7 mouse cellular contexts compared by ENCODE assay signal in the genomic region with DNA sequence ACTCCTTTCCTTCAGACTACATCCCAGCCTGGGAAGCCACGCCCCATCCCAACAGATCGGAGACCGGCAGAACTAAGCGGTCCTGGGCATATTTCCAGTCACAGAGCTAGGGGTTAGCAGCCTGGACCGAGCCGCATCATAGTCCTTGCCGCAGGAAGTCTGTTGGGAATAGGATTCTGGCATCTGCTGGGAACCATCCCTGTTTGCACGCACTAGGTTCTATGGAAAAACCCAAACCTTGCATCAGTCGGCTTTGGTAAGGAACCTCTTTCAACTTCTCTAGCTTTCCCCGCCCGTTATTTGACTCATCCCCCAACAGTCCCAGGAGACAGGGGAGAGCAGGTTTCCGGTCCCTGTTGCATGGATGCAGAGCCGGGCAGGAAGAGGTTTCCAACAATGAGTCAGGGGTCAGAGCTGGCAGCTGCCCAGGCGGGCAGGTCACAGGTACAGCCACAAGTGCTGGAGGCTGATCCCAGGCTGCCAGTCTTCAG. TPM values are rescaled to one million over a fixed set of nuclear protein-coding genes. Genes with fewer than 3 reads are reported as not detected.
DNase-seq lines count a peak whose midpoint lies in the region; ATAC-seq and TF ChIP-seq lines count a peak whose summit lies in the region.

No protein-coding gene starts in this region.

- H3K4me3 ChIP-seq in E14TG2a.4 (replicated peaks; ENCODE audit: low read length): peak overlapping the region; percentile 66
- H3K4me3 ChIP-seq in forebrain, embryonic 16.5 days (replicated peaks; ENCODE audit: low read length): no peak overlapping the region
- no peak overlapping the region for H3K4me3 ChIP-seq in hindbrain, embryonic 16.5 days (ENCODE audit: low read length)
- H3K4me3 ChIP-seq in liver, embryonic 12.5 days: no peak overlapping the region
- H3K4me3 ChIP-seq in stomach, embryonic 14.5 days (ENCODE audit: low read depth, low read length): no peak overlapping the region
- H3K4me3 ChIP-seq in thymus, adult 2 months (ENCODE audit: control insufficient read depth, insufficient read depth, low read length): no peak overlapping the region

- WGBS in forebrain, embryonic 16.5 days: 7% methylated on average over 14 of the region's 14 CpGs
- WGBS in hindbrain, embryonic 16.5 days: 9% methylated on average over 14 of the region's 14 CpGs
- 9% methylated on average over 14 of the region's 14 CpGs for WGBS in liver, embryonic 12.5 days (ENCODE audit: insufficient replicate concordance)
- 7% methylated on average over 14 of the region's 14 CpGs for WGBS in stomach, embryonic 14.5 days
- whole genome bisulfite sequencing in thymus, adult 2 months: 40% methylated on average over 14 of the region's 14 CpGs

- peak overlapping the region; percentile 25; the same call in 1 of the 2 replicates for H3K4me2 ChIP-seq in forebrain, embryonic 16.5 days (ENCODE audit: low read length)
- H3K4me2 ChIP-seq in hindbrain, embryonic 16.5 days (ENCODE audit: low read length): peak overlapping the region; percentile 26
- peak overlapping the region; percentile 44 for H3K4me2 ChIP-seq in liver, embryonic 12.5 days
- H3K4me2 ChIP-seq in stomach, embryonic 14.5 days (replicated peaks; ENCODE audit: low read depth, low read length): no peak overlapping the region

- no peak for TF ChIP-seq POLR2A in thymus, adult 2 months (IDR thresholded peaks at IDR 0.05; ENCODE audit: control insufficient read depth, extremely low read depth, insufficient read depth, low read length, poor library complexity)

- H3K4me1 ChIP-seq in E14TG2a.4 (replicated peaks; ENCODE audit: low read depth, low read length): peaks cover 77% of the 10 kb centered on the region
- H3K4me1 ChIP-seq in forebrain, embryonic 16.5 days (replicated peaks; ENCODE audit: control insufficient read depth, insufficient read depth, low read length): peaks cover 30% of the 10 kb centered on the region
- peaks cover 23% of the 10 kb centered on the region for H3K4me1 ChIP-seq in hindbrain, embryonic 16.5 days (ENCODE audit: control insufficient read depth, insufficient read depth, low read depth, low read length)
- peaks cover 47% of the 10 kb centered on the region for H3K4me1 ChIP-seq in liver, embryonic 12.5 days
- H3K4me1 ChIP-seq in stomach, embryonic 14.5 days (ENCODE audit: control insufficient read depth, insufficient read depth, low read length): peaks cover 39% of the 10 kb centered on the region
- peaks cover 53% of the 10 kb centered on the region for H3K4me1 ChIP-seq in thymus, adult 2 months (replicated peaks; ENCODE audit: control insufficient read depth, insufficient read depth, low read length)

- TF ChIP-seq CTCF in E14TG2a.4 (conservative IDR thresholded peaks at IDR 0.05; ENCODE audit: low read length): no peak
- TF ChIP-seq CTCF in thymus, adult 2 months (IDR thresholded peaks at IDR 0.05; ENCODE audit: borderline replicate concordance, control insufficient read depth, extremely low read depth, insufficient read depth, low read length, poor library complexity): no peak

- no peaks in the 10 kb centered on the region for H3K9me3 ChIP-seq in E14TG2a.4 (ENCODE audit: low read length)
- H3K9me3 ChIP-seq in forebrain, embryonic 16.5 days (ENCODE audit: control insufficient read depth, low read length): no peaks in the 10 kb centered on the region
- no peaks in the 10 kb centered on the region for H3K9me3 ChIP-seq in hindbrain, embryonic 16.5 days (ENCODE audit: control insufficient read depth, low read length)
- no peaks in the 10 kb centered on the region for H3K9me3 ChIP-seq in liver, embryonic 12.5 days (replicated peaks)
- no peaks in the 10 kb centered on the region for H3K9me3 ChIP-seq in stomach, embryonic 14.5 days (ENCODE audit: control insufficient read depth, low read depth, low read length)

- H3K27me3 ChIP-seq in E14TG2a.4 (ENCODE audit: insufficient read depth, low read length): peaks cover 29% of the 10 kb centered on the region
- no peaks in the 10 kb centered on the region for H3K27me3 ChIP-seq in forebrain, embryonic 16.5 days (replicated peaks; ENCODE audit: control insufficient read depth, insufficient read depth, low read length)
- no peaks in the 10 kb centered on the region for H3K27me3 ChIP-seq in hindbrain, embryonic 16.5 days (replicated peaks; ENCODE audit: control insufficient read depth, insufficient read depth, low read length)
- H3K27me3 ChIP-seq in liver, embryonic 12.5 days (replicated peaks): peaks cover 54% of the 10 kb centered on the region
- no peaks in the 10 kb centered on the region for H3K27me3 ChIP-seq in stomach, embryonic 14.5 days (ENCODE audit: control insufficient read depth, insufficient read depth, low read length)
- H3K27me3 ChIP-seq in thymus, adult 2 months (ENCODE audit: control insufficient read depth, insufficient read depth, low read length): no peaks in the 10 kb centered on the region

- peak; percentile 32; the same call in 1 of the 2 replicates for ATAC-seq in forebrain, embryonic 16.5 days
- ATAC-seq in hindbrain, embryonic 16.5 days: peak; percentile 22; the same call in 1 of the 2 replicates
- ATAC-seq in liver, embryonic 12.5 days: no peak
- ATAC-seq in stomach, embryonic 14.5 days (ENCODE audit: insufficient number of reproducible peaks, insufficient read depth, low FRiP score, low read depth): no peak

- no peaks in the 10 kb centered on the region for H3K36me3 ChIP-seq in E14TG2a.4 (ENCODE audit: insufficient read depth, low read length)
- no peaks in the 10 kb centered on the region for H3K36me3 ChIP-seq in forebrain, embryonic 16.5 days (ENCODE audit: control insufficient read depth, insufficient read depth)
- no peaks in the 10 kb centered on the region for H3K36me3 ChIP-seq in hindbrain, embryonic 16.5 days (ENCODE audit: control insufficient read depth, insufficient read depth, low read length)
- no peaks in the 10 kb centered on the region for H3K36me3 ChIP-seq in liver, embryonic 12.5 days
- no peaks in the 10 kb centered on the region for H3K36me3 ChIP-seq in stomach, embryonic 14.5 days (ENCODE audit: control insufficient read depth, insufficient read depth, low read length)
- no peaks in the 10 kb centered on the region for H3K36me3 ChIP-seq in thymus, adult 2 months (ENCODE audit: control insufficient read depth, insufficient read depth, low read length)

- H3K27ac ChIP-seq in forebrain, embryonic 16.5 days (ENCODE audit: low read length): no peak overlapping the region; the same call in 1 of the 2 replicates
- peak overlapping the region; percentile 60 for H3K27ac ChIP-seq in hindbrain, embryonic 16.5 days (ENCODE audit: low read depth, low read length)
- peak overlapping the region; percentile 40; the same call in 1 of the 2 replicates for H3K27ac ChIP-seq in liver, embryonic 12.5 days
- peak overlapping the region; percentile 75 for H3K27ac ChIP-seq in stomach, embryonic 14.5 days (ENCODE audit: low read length)
- H3K27ac ChIP-seq in thymus, adult 2 months (ENCODE audit: control insufficient read depth, insufficient read depth, low read length): no peak overlapping the region; the same call in 1 of the 2 replicates

- DNase-seq in adrenal gland, adult 2 months: peak; percentile 86
- DNase-seq in thymus, adult 2 months: no peak

- H3K9ac ChIP-seq in forebrain, embryonic 16.5 days (replicated peaks; ENCODE audit: low read depth, low read length): no peak overlapping the region
- no peak overlapping the region; the same call in 1 of the 2 replicates for H3K9ac ChIP-seq in hindbrain, embryonic 16.5 days (ENCODE audit: low read depth, low read length)
- no peak overlapping the region for H3K9ac ChIP-seq in liver, embryonic 12.5 days
- no peak overlapping the region for H3K9ac ChIP-seq in stomach, embryonic 14.5 days (replicated peaks; ENCODE audit: low read depth, low read length)

RNA-seq across cellular contexts. Expression of a gene that starts 30.0 kb away (rescaled TPM):
- 10 to 100 TPM; 56.0 to 63.9 TPM for total RNA-seq in adrenal gland, adult 2 months (2021)
- 48.8 and 67.3 TPM in 2 replicates for polyA plus RNA-seq in adrenal gland, adult 2 months (2012; rRNA removed)
- 18.5 and 21.2 TPM in 2 replicates for polyA plus RNA-seq in forebrain, embryonic 16.5 days (2015; fragmentation: Nextera tagmentation; extraction: Ambion mirVana)
- polyA plus RNA-seq in hindbrain, embryonic 16.5 days (2015; fragmentation: Nextera tagmentation; extraction: Ambion mirVana): 20.6 and 23.7 TPM in 2 replicates
- 18.0 and 18.7 TPM in 2 replicates for polyA plus RNA-seq in liver, embryonic 12.5 days (2016; fragmentation: Nextera tagmentation; extraction: Ambion mirVana)
- polyA plus RNA-seq in stomach, embryonic 14.5 days (2014; fragmentation: Nextera tagmentation; extraction: Ambion mirVana): 26.5 and 29.8 TPM in 2 replicates
- 44.6 and 50.4 TPM in 2 replicates for polyA plus RNA-seq in thymus, adult 2 months (2012; rRNA removed)

RNA-seq across cellular contexts. Expression of a gene that starts 42.2 kb away (rescaled TPM):
- total RNA-seq in adrenal gland, adult 2 months (2021): 10 to 100 TPM; 53.1 to 56.1 TPM
- polyA plus RNA-seq in adrenal gland, adult 2 months (2012; rRNA removed): 151 and 157 TPM in 2 replicates
- polyA plus RNA-seq in forebrain, embryonic 16.5 days (2015; fragmentation: Nextera tagmentation; extraction: Ambion mirVana): 75.5 and 79.6 TPM in 2 replicates
- polyA plus RNA-seq in hindbrain, embryonic 16.5 days (2015; fragmentation: Nextera tagmentation; extraction: Ambion mirVana): 75.3 and 97.1 TPM in 2 replicates
- 5.4 and 6.9 TPM in 2 replicates for polyA plus RNA-seq in liver, embryonic 12.5 days (2016; fragmentation: Nextera tagmentation; extraction: Ambion mirVana)
- 2.5 and 3.0 TPM in 2 replicates for polyA plus RNA-seq in stomach, embryonic 14.5 days (2014; fragmentation: Nextera tagmentation; extraction: Ambion mirVana)
- 157 and 190 TPM in 2 replicates for polyA plus RNA-seq in thymus, adult 2 months (2012; rRNA removed)

Comparison
In these comparisons a context has a peak if more than half of its experiments do, and no peak if none do; other contexts are left out.
1. ATAC-seq: peak in forebrain, embryonic 16.5 days (single experiment) and hindbrain, embryonic 16.5 days (single experiment); none in liver, embryonic 12.5 days (single experiment) and stomach, embryonic 14.5 days (single experiment).
2. H3K27ac ChIP-seq: peak in hindbrain, embryonic 16.5 days (single experiment), liver, embryonic 12.5 days (single experiment) and stomach, embryonic 14.5 days (single experiment); none in forebrain, embryonic 16.5 days (single experiment) and thymus, adult 2 months (single experiment).